Mouse (Mus musculus) thymus, postnatal 36 days (tissue): Measurements from ENCODE around the gene Lrrc4c.
A peak's percentile ranks its signal among the peaks of the same experiment; 100 is the strongest.

ENCODE experiments used
- DNase-seq, 2 experiments: peaks; one replicate each; pipeline ENCODE4 v3.0.0; 2022; ENCODE audit warnings: mixed read lengths in 2 of 2

The Lrrc4c gene

GRCm38 (mm10) chr2:96573755-96574154 lies 255.8 kb downstream of the Lrrc4c start:
- no peak for DNase-seq

GRCm38 (mm10) chr2:96577701-96578100 lies 259.7 kb downstream of the Lrrc4c start:
- no peak for DNase-seq

- no peak for DNase-seq
These were observed 262.3 kb downstream of the Lrrc4c start for GRCm38 (mm10) chr2:96580136-96580733.

- no peak for DNase-seq
These were observed 267.7 kb downstream of the Lrrc4c start for GRCm38 (mm10) chr2:96585665-96586064.

GRCm38 (mm10) chr2:96604801-96605200 lies 286.8 kb downstream of the Lrrc4c start:
- DNase-seq: no peak

- DNase-seq: no peak
These were observed 296.2 kb downstream of the Lrrc4c start for GRCm38 (mm10) chr2:96614121-96614520.

- no peak for DNase-seq
These were observed 300.8 kb downstream of the Lrrc4c start for GRCm38 (mm10) chr2:96618691-96619205.

- no peak for DNase-seq
These were observed 349.1 kb downstream of the Lrrc4c start for GRCm38 (mm10) chr2:96667113-96667512.

- no peak for DNase-seq
These were observed 363.8 kb downstream of the Lrrc4c start for GRCm38 (mm10) chr2:96681806-96682205.

- no peak for DNase-seq
These were observed 367.4 kb downstream of the Lrrc4c start for GRCm38 (mm10) chr2:96685328-96685727.

- no peak for DNase-seq
These were observed 387.0 kb downstream of the Lrrc4c start for GRCm38 (mm10) chr2:96705004-96705403.

GRCm38 (mm10) chr2:96707772-96708350 lies 389.9 kb downstream of the Lrrc4c start:
- DNase-seq: no peak

- no peak for DNase-seq
These were observed 396.6 kb downstream of the Lrrc4c start for GRCm38 (mm10) chr2:96714561-96714960.

GRCm38 (mm10) chr2:96717353-96717752 lies 399.4 kb downstream of the Lrrc4c start:
- no peak for DNase-seq

GRCm38 (mm10) chr2:96723395-96723794 lies 405.4 kb downstream of the Lrrc4c start:
- no peak for DNase-seq

- DNase-seq: no peak
These were observed 418.1 kb downstream of the Lrrc4c start for GRCm38 (mm10) chr2:96736081-96736480.

GRCm38 (mm10) chr2:96755066-96755465 lies 437.1 kb downstream of the Lrrc4c start:
- DNase-seq: no peak

GRCm38 (mm10) chr2:96757701-96758100 lies 439.7 kb downstream of the Lrrc4c start:
- DNase-seq: no peak

- no peak for DNase-seq
These were observed 445.6 kb downstream of the Lrrc4c start for GRCm38 (mm10) chr2:96763538-96763937.

- no peak for DNase-seq
These were observed 457.4 kb downstream of the Lrrc4c start for GRCm38 (mm10) chr2:96775376-96775775.

GRCm38 (mm10) chr2:96796681-96797385 lies 478.9 kb downstream of the Lrrc4c start:
- DNase-seq: peak in 1 of 2 experiments; percentile 2

GRCm38 (mm10) chr2:96850839-96851396 lies 532.9 kb downstream of the Lrrc4c start:
- no peak for DNase-seq

- DNase-seq: no peak
These were observed 535.8 kb downstream of the Lrrc4c start for GRCm38 (mm10) chr2:96853797-96854196.

GRCm38 (mm10) chr2:96876062-96876461 lies 558.1 kb downstream of the Lrrc4c start:
- DNase-seq: no peak
